Mouse (Mus musculus) heart, embryonic 15.5 days (tissue): ENCODE measurements around the gene Gpc3. TPM values are rescaled to one million over a fixed set of nuclear protein-coding genes. Genes with fewer than 3 reads are reported as not detected.
A peak's percentile ranks its signal among the peaks of the same experiment; 100 is the strongest.

ENCODE experiments used
- ATAC-seq: fragments of 200-750 bp; cut with Nextera tagmentation; replicated peaks from 2 replicates; pipeline ENCODE4 v1.8.0; 2017; ENCODE audit warnings: low read depth, moderate TSS enrichment; ENCODE audit not compliant: insufficient number of reproducible peaks, insufficient read depth, low FRiP score
- H3K27ac ChIP-seq: fragments of 300-500 bp; sonication (generic); 2 replicates; pipeline ENCODE4 v1.5.1; 2015; ENCODE audit warnings: mild to moderate bottlenecking, inconsistent platforms
- H3K27me3 ChIP-seq: fragments of 300-500 bp; sonication (generic); 2 replicates; pipeline ENCODE4 v1.6.1; 2015; ENCODE audit warnings: inconsistent platforms
- H3K36me3 ChIP-seq: fragments of 300-500 bp; sonication (generic); 2 replicates; pipeline ENCODE4 v1.6.1; 2015; ENCODE audit warnings: mild to moderate bottlenecking, inconsistent platforms
- H3K4me1 ChIP-seq: fragments of 300-500 bp; sonication (generic); replicated peaks from 2 replicates; pipeline ENCODE4 v1.6.1; 2015; ENCODE audit warnings: inconsistent platforms
- H3K4me2 ChIP-seq: fragments of 300-500 bp; sonication (generic); 2 replicates; pipeline ENCODE4 v1.6.1; 2015; ENCODE audit warnings: inconsistent platforms, mild to moderate bottlenecking, moderate library complexity
- H3K4me3 ChIP-seq: fragments of 300-500 bp; sonication (generic); 2 replicates; pipeline ENCODE4 v1.5.1; 2015; ENCODE audit warnings: mild to moderate bottlenecking, inconsistent platforms
- H3K9ac ChIP-seq: fragments of 300-500 bp; sonication (generic); 2 replicates; pipeline ENCODE4 v1.6.1; 2015; ENCODE audit warnings: mild to moderate bottlenecking, inconsistent platforms
- H3K9me3 ChIP-seq: fragments of 300-500 bp; sonication (generic); replicated peaks from 2 replicates; pipeline ENCODE4 v1.6.1; 2016; ENCODE audit warnings: inconsistent platforms
- WGBS: fragments of 180-500 bp; shearing (Covaris S2); methylation state at CpG from one replicate; pipeline ENCODE4 v1.1.7; 2015; ENCODE audit warnings: mixed read lengths; 5-methylcytosine and 5-hydroxymethylcytosine counted together
- polyA plus RNA-seq: library from polyadenylated mRNA; unstranded; fragments of >200 nt; fragmentation: Nextera tagmentation; extraction: Ambion mirVana; gene quantifications from 2 replicates; pipeline ENCODE4 v1.2.1, GENCODE M21; 2015

Gene Gpc3
- 437 and 447 TPM in 2 replicates for polyA plus RNA-seq

DNA sequence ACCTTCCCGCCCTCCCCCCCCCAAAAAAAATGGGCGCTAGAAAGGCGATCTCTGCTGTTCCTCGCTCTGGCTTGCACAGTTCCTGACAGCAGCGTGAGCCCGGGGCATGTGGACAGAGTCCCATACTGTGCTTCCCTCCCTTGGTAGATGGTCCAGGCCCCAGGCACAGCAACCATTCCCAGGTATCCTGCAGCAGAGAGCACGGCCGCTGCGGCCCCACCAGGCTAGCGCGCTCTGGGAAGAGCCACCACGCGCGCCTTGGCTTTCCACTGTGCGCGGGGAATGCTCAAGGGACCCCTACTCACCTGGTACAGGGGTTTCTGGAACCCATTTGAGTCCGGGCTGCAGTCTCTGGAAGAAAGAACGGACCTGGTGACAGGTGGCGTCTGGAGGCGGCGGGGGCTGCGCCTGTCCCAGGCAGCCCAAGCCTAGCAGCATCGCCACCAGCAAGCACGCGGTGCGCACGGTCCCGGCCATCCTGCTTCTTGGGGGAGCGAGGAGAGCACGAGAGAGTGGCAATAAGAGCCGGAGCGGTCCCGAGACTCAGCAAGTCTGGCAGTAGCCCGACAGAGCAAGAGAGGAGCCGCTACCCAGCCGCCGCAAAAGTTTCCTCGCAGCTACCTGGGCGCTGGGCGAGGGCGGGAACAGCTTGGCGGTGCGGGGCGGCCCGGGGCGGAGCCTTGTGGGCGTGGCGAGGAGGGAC lies at the start of gene Gpc3:
Gpc3 (minus strand) TSS at position 623 of the 703 bp plus-strand sequence.
- H3K4me1 ChIP-seq, result peaks cover 11% of the 10 kb centered on the region
- no peaks in the 10 kb centered on the region for H3K27me3 ChIP-seq
- H3K9me3 ChIP-seq, result no peaks in the 10 kb centered on the region
- H3K4me3 ChIP-seq, result peak within 1 kb of the TSS; percentile 62
- H3K9ac ChIP-seq, result peak within 1 kb of the TSS; percentile 59
- peak; percentile 90 for ATAC-seq
- peak within 1 kb of the TSS; percentile 84 for H3K27ac ChIP-seq
- peak within 1 kb of the TSS; percentile 80 for H3K4me2 ChIP-seq
- H3K36me3 ChIP-seq, result no peaks in the 10 kb centered on the region
- WGBS, result 13% methylated on average over 45 of the region's 48 CpGs

DNA sequence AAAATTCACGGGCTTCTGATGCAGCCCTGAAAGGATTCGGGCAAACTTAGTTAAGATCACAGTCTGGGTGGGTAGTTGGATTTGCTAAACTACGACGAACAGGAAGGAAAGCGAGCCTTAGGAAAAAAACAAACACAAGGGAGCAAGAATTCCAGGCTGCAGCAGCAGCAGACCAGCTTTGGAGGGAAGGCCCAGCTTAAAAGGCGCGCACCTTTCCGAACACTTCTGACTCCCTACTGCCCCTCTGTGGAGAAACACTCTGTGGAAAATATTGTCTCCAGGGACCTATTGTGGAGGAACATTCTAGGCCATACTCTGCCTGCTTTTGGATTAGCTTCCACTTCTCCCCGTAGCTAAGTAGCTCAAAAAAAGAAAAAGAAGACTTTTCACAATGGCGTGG lies 38.2 kb upstream of the Gpc3 start:
- 17% methylated on average over 10 of the region's 10 CpGs for WGBS
- ATAC-seq, result 0 out of 2 replicates have a peak, but pooled peaks have one; percentile 35

DNA sequence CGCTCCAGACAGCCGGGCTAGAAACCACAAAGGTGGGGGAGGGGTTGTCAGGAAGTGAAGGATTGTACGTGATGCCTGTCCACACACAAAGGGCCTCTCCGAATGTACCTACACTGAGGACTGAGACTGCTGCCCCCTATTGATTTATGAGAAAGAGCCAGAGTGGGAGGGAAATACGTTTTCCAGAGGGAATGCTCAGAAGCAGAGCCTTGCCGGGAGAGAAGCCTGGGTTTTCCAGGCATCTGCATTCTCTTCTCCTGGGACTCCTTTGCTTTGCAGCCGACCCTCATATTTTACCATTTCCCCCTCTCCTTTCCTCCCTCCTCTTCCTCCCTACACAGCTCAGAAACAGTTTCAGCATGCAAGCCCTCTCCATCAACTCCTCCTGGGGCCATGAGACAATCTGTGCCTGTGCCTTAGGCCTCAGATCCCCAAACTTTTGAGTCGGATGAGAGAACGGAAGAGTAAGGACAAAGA lies 37.8 kb upstream of the Gpc3 start:
- H3K27ac ChIP-seq, result peak overlapping the region; percentile 69
- WGBS, result 18% methylated on average over 9 of the region's 9 CpGs
- peaks cover 8% of the 10 kb centered on the region for H3K4me1 ChIP-seq
- H3K4me2 ChIP-seq, result peak overlapping the region; percentile 41; the same call in 1 of the 2 replicates
- no peak overlapping the region for H3K9ac ChIP-seq
- H3K9me3 ChIP-seq, result no peaks in the 10 kb centered on the region
- no peak overlapping the region for H3K4me3 ChIP-seq
- ATAC-seq, result peak; percentile 55; the same call in 1 of the 2 replicates
- no peaks in the 10 kb centered on the region for H3K36me3 ChIP-seq
- H3K27me3 ChIP-seq, result no peaks in the 10 kb centered on the region

More for the DNA sequence above, 38.2 kb upstream of the Gpc3 start:
- Histone ChIP-seq H3K4me3 (no peak overlapping the region), H3K4me2 (peak overlapping the region; percentile 41; the same call in 1 of the 2 replicates), H3K36me3 (no peaks in the 10 kb centered on the region), H3K4me1 (peaks cover 8% of the 10 kb centered on the region), H3K9me3 (no peaks in the 10 kb centered on the region), H3K27ac (peak overlapping the region; percentile 69), H3K9ac (no peak overlapping the region), H3K27me3 (no peaks in the 10 kb centered on the region)

DNA sequence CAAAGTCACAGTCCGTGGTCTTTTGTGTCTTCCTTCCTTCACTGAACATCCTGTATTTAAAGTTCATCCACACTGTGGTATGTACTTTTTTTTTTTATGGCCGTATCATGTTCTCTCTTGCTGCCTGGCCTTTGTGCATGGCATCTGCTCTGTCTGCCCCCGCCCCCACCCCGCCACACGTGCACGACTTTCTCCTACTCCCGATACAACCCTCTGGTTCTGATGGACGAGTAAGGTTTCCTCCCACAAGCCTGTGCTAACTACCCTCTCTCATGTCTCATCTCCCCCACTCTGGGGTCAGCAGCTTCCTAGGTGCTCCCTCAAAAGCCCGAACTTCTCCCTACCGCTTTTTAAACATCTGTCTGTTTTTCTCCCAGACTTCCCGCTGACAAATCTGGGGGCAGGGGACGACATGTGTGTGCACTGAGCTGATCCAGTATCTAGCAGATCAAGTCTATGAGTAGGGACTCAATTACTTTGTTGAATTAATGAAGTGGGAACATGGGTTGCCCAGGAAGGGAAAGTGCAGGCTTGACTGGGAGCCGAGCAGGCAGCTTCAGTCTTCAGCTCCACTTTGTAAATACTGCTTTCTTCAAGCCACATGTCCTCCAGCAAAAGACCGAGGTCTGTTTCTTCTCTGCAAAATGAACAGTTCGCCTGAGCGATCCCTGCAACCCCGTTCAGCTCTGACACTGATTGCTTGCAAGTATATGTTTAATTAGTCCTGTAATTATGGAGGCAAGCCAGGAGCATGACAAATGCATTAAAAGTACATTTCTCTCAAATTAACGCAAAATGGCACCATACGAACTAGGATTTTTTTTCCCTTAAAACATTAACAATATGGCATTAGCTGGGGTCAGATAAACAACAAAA lies 35.4 kb upstream of the Gpc3 start:
- H3K9ac ChIP-seq, result no peak overlapping the region
- 32% methylated on average over 19 of the region's 19 CpGs for WGBS
- peaks cover 8% of the 10 kb centered on the region for H3K4me1 ChIP-seq
- no peak for ATAC-seq
- no peaks in the 10 kb centered on the region for H3K27me3 ChIP-seq
- peak overlapping the region; percentile 17; the same call in 1 of the 2 replicates for H3K4me3 ChIP-seq
- H3K27ac ChIP-seq, result 0 out of 2 replicates have a peak overlapping the region, but pooled peaks have one; percentile 34
- peak overlapping the region; percentile 52 for H3K4me2 ChIP-seq
- H3K9me3 ChIP-seq, result no peaks in the 10 kb centered on the region
- no peaks in the 10 kb centered on the region for H3K36me3 ChIP-seq

DNA sequence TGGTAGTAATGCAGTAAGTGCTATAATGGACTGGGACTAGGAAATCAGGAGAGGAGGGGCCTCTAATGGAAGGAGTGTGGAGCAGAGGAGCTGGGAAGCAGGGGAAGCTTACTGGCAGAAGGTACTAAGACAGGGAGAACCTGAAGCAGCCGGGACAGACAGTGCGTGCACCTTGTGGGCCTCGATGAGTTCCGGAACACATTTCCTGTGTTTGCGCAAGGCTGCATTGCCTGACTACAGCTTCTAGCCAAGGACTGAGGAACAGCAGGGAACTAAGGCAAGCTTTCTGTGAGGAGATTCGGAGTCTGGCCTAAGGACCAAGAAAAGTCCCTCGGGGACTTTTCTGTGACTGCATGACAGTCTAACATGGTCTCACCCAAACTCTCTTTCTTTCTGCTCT lies 30.6 kb upstream of the Gpc3 start:
- H3K27ac ChIP-seq, result no peak overlapping the region
- H3K27me3 ChIP-seq, result no peaks in the 10 kb centered on the region
- no peak overlapping the region for H3K4me3 ChIP-seq
- H3K4me2 ChIP-seq, result no peak overlapping the region
- no peaks in the 10 kb centered on the region for H3K9me3 ChIP-seq
- H3K36me3 ChIP-seq, result no peaks in the 10 kb centered on the region
- whole genome bisulfite sequencing, result 61% methylated on average over 7 of the region's 7 CpGs
- H3K9ac ChIP-seq, result no peak overlapping the region
- H3K4me1 ChIP-seq, result no peaks in the 10 kb centered on the region
- no peak for ATAC-seq

DNA sequence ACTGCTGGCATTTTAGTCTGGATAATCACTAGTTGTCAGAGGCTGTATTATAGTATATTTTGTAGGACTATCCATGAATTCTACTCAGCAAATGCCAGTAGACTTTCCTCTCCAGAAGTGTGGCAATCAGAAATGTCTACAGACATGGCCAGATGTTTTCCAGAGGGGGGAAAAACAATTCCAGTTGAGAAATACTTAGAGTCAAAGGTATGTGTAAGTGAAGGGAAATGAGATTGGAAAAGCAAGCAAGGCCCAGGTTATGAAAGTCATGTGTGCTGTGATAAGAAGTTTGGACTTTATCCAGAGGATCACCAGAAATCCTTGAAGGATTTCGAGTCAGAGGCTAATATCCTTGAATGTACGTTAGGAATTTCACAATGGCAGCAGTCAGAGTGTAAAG lies 29.6 kb upstream of the Gpc3 start:
- H3K9ac ChIP-seq, result no peak overlapping the region

DNA sequence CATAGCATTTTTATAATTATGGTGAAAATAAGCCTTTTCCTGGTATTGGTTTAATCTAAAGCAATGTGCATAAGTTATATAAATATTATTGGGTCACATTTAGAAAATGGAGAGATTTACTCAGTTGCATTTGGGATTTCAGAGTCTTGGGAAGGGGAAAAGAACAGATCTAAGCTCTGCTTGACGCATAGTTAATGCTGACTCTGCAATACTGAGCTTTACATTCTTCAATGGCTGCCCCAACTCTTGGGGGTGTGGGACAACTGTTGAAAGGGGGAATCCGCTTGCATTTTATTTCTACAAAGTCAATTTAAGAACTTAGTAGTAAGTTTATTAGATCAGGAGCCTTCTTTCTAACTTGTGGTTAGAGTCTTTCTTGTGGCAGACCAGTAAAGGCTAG lies 28.4 kb upstream of the Gpc3 start:
- ATAC-seq, result no peak
- Histone ChIP-seq H3K36me3 (no peaks in the 10 kb centered on the region), H3K9me3 (no peaks in the 10 kb centered on the region), H3K9ac (no peak overlapping the region), H3K4me1 (no peaks in the 10 kb centered on the region), H3K4me2 (no peak overlapping the region), H3K4me3 (no peak overlapping the region), H3K27me3 (no peaks in the 10 kb centered on the region), H3K27ac (no peak overlapping the region)
- 78% methylated on average over 2 of the region's 2 CpGs for WGBS

More for the DNA sequence above, 29.6 kb upstream of the Gpc3 start:
- no peak for ATAC-seq
- WGBS, result 29% methylated on average over 2 of the region's 2 CpGs
- Histone ChIP-seq H3K27ac (no peak overlapping the region), H3K27me3 (no peaks in the 10 kb centered on the region), H3K9me3 (no peaks in the 10 kb centered on the region), H3K4me1 (no peaks in the 10 kb centered on the region), H3K36me3 (no peaks in the 10 kb centered on the region), H3K4me3 (no peak overlapping the region), H3K4me2 (no peak overlapping the region)

DNA sequence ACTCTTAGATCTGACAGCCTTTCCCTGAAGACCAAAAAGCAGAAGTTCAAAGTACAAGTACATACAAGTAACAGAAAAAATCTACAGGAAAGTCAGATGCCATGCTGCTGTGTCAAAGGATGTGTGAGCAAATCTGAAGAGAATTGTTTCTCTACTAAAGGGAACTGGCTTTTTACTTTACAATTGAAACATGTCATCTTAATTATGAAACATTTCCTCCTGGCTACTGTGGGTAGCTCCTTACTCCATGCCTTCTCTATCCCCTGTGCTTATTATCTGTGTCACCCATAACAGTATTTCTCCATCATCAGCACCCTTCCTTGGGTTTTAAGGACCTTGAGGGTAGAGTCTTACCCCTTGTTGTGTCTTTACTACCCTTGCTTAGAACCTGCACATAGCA lies 23.7 kb upstream of the Gpc3 start:
- Histone ChIP-seq H3K4me2 (no peak overlapping the region), H3K9me3 (no peaks in the 10 kb centered on the region), H3K36me3 (no peaks in the 10 kb centered on the region), H3K27ac (no peak overlapping the region), H3K4me1 (peaks cover 3% of the 10 kb centered on the region; the same call in 1 of the 2 replicates), H3K27me3 (no peaks in the 10 kb centered on the region), H3K9ac (no peak overlapping the region), H3K4me3 (no peak overlapping the region)
- ATAC-seq, result no peak

DNA sequence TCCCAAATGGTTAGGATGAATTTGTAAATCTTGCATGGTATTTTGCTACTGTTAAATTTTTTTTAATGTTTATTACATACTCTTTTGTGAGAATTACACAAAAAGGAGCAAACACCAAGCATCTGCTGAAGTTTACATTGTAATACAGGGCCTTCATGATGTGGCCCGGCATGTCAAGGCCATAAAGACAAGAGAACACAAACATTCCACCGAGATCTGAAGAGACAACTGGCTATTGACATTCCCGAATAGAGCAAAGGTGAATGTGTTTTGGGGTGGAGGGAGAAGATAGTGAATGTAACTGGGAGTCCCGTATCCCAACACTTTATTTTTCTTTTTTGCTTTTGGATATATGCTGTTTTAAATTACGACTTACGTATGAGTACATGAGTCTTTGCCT lies 20.2 kb upstream of the Gpc3 start:
- Histone ChIP-seq H3K36me3 (no peaks in the 10 kb centered on the region), H3K27ac (no peak overlapping the region), H3K4me3 (no peak overlapping the region), H3K27me3 (no peaks in the 10 kb centered on the region), H3K4me1 (peaks cover 4% of the 10 kb centered on the region; the same call in 1 of the 2 replicates), H3K4me2 (no peak overlapping the region), H3K9me3 (no peaks in the 10 kb centered on the region), H3K9ac (no peak overlapping the region)
- no peak for ATAC-seq
- WGBS, result 71% methylated on average over 6 of the region's 6 CpGs

DNA sequence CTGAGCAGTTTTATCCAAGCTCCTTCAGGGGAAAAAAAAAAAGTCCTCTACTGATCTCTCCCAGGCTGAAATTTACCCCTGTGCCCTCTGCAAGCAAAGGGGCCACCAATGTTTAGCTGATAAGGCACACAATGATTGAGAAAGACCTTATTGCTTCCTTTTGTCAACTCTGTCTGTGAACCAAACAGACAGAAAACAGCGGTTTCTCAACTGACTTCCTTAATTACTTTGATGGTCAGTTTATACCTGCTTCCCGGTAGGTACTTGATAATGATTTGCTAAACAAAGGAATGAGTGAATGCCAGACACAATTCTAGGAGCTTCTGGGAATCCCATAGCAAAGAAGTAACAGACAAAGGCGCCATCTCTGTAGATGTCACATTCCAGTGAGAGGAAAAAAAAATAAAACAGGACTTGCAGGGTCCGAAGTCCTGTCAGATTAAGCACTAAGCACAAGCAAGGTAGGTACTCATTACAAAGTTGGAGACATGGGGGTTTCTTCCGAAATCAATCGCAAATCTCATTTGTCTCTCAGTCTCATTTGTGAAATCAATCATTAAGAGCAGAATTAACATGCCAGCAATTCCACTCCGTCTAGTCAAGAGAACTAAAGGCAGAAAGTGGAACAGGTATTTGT lies 19.1 kb upstream of the Gpc3 start:
- no peaks in the 10 kb centered on the region for H3K36me3 ChIP-seq
- H3K9me3 ChIP-seq, result no peaks in the 10 kb centered on the region
- H3K27ac ChIP-seq, result no peak overlapping the region
- no peak for ATAC-seq
- H3K4me2 ChIP-seq, result no peak overlapping the region
- no peaks in the 10 kb centered on the region for H3K27me3 ChIP-seq
- WGBS, result 33% methylated on average over 7 of the region's 7 CpGs
- H3K4me3 ChIP-seq, result no peak overlapping the region
- peaks cover 4% of the 10 kb centered on the region; the same call in 1 of the 2 replicates for H3K4me1 ChIP-seq
- H3K9ac ChIP-seq, result no peak overlapping the region
